Mouse (Mus musculus) embryo, embryonic 10 days (tissue): Measurements from ENCODE around the gene Raly.
"Not testable (repeated sequence)": the region's sequence is repeated elsewhere in the genome, so short reads cannot be mapped to it uniquely, and the experiment has no call there.

ENCODE experiments used
- DNase-seq: peaks from one replicate; pipeline ENCODE4 v3.0.0-alpha.2; 2015; ENCODE audit warnings: low spot score

Raly gene

DNA sequence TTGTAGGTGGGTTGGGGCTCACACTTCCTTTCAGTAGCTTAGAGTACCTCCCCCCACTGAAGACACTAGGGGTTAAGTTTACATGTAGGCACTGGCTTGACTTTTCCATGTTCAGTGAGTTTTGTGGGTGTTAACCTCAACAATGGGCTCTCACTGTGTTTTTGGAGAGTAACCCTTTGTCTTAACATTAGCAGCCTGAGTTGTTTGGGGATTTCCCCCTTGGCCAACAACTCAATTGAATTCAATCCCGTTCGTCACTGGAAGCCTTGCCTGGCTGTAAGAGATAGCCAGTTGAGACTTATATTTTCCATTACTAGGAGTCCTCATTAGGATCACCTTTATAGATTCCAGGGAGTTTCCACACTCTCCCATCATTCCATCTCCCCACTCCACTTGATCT lies 45.6 kb downstream of the Raly start:
- no peak for DNase-seq

DNA sequence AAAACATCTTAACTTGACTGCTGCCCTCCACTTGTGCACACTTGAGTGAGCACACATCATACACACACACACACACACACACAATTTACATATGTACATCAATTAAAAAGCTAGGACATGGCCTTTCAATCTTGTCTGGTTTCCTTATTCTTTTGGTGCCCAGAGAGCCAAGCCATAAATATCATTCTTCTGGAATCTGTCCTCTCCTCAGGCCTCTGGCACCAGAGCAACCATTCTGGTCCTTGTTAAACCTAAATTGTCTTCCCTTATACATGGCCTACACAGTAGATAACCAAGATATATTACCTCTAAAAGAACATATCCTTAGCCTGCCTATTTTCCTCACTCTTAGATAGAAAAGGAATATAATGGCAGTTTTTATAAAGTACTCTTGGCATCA lies 57.2 kb downstream of the Raly start:
- no peak for DNase-seq

DNA sequence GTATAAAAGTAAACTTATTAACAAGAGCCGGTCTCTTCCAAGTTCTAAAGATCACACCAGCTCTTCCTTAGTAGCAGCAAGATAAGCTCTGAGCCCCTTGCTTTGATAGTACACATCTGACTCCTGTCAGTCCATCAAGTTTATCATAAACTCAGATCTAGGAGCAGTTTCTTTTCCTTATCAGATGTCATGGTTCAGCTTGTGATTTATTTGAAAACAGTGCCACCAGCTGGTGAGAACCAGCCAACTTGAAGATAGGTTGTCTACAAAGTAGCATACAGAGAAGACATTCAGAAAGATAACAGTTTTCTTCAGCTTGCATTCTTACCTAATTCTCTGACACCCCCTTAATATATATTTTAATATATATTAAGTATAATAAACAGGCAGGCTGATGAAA lies 64.5 kb downstream of the Raly start:
- DNase-seq, result peak; percentile 66

DNA sequence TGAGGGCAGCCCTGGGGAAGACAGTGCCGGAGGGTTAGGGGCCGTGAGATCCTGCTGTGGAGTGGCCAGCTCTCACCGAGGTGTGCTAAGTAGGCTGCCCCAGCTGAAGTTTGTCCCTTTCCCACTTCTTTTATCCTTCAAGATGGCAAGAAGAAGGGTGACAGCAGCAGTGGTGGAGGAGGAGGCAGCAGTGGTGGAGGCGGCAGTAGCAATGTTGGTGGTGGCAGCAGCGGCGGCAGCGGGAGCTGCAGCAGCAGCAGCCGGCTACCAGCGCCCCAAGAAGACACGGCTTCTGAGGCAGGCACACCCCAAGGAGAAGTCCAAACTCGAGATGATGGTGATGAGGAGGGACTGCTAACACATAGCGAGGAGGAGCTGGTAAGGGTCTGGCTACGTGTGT lies 72.8 kb downstream of the Raly start:
- DNase-seq, result no peak

DNA sequence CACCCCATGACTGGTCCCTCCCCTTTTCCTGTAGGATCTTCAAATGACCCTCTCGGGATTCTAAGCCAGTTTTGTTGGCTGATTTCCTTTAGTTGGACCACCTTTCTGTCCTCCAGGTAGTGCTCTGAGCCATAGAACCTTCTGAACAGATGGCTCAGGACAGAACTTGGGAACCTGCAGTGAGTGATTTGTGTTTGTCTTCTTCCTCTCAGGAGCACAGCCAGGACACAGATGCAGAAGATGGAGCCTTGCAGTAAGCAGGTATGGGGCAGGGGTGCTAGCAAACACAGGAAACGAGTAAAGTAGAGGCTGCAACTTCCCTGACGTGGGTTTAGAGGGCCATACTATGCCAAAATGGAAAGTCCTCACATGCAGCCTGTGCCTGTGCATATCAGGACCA lies 74.8 kb downstream of the Raly start:
- DNase-seq, result no peak

DNA sequence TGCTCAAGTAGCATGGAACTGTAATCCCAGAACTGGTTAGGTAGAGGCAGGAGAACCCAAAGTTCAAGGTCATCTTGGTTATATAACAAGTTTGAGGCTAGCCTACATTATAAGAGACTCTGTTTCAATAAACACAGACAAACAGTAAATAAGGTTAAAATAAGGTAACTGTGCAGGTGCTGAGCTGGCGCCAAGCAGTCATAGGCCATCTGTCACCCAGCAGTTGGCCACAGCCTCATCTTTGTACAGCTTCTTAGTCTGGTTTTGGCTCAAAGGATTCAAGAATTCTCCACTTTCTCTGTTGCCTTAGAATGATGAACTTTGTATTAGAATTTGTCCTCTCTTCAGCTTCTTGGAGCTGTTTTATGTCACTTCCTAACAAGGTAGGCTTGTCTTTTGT lies 77.2 kb downstream of the Raly start:
- DNase-seq, result no peak

DNA sequence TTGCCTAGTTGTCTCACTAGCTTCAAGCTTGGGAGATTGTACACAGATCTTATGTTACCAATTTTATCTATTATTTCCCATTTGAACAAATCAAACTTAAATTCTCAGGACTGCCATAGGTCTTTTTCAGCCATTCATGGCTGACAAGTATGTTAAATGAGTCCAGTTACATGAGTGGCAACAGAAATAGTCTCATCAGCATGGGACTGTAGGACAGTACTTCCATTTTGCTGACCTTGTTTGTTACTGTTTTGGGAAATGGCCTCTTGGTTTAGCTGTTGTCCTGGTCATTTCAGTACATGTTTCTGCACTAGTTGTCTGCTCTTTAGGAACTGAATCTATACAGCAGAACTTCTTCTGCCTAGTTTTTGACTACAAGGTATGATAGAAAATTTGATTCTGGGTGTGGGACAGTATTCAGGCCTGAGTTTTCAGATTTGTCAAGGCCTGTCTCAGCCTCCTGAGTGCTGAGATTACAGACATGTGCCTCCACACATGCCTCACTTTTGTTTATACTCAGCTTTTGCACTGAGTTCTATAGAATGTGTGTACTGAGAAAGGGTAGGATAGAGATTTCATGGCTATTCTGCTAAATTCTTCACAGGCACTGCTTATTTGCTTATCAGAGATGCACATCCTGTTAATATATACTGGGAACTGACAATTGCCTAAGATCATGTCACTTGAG lies 79.2 kb downstream of the Raly start:
- no peak for DNase-seq

DNA sequence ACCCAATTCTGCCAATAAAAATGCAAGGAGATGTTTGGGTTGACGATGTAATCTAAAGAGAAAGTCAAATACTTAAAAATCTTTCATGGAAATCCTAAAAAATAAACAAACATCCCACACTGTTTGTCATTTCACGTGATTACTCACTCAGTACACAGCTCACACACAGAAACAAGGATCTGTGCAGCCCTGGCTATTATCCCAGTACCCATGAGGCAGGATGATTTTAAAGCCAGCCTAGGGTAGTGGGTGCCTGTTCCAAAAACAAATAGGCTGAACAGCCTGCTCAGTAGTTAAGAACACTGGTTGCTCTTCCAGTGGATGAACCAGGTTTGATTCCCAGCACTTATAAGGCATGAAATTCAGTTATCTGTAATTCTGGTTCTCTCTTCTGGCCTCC lies 85.7 kb downstream of the Raly start:
- DNase-seq, result no peak

DNA sequence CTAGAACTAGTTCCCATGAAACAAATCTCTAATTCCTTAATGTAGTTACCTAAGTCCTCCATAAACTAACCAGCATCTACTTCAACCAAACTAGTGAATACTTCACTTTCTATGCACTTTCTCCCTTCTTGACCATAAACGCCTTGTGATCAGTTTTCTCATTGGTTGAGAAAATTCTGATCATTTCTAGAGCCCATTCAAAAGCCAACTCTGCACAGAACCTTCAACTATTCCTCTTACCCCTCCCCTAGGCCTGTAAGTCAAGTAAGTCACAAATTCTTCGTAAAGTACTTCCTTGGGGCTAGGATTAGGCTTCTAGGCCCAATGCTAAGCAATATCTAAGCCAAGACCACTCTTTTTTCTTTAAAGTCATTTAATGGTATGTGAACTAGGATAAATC lies 100.7 kb downstream of the Raly start:
- DNase-seq, result no peak

DNA sequence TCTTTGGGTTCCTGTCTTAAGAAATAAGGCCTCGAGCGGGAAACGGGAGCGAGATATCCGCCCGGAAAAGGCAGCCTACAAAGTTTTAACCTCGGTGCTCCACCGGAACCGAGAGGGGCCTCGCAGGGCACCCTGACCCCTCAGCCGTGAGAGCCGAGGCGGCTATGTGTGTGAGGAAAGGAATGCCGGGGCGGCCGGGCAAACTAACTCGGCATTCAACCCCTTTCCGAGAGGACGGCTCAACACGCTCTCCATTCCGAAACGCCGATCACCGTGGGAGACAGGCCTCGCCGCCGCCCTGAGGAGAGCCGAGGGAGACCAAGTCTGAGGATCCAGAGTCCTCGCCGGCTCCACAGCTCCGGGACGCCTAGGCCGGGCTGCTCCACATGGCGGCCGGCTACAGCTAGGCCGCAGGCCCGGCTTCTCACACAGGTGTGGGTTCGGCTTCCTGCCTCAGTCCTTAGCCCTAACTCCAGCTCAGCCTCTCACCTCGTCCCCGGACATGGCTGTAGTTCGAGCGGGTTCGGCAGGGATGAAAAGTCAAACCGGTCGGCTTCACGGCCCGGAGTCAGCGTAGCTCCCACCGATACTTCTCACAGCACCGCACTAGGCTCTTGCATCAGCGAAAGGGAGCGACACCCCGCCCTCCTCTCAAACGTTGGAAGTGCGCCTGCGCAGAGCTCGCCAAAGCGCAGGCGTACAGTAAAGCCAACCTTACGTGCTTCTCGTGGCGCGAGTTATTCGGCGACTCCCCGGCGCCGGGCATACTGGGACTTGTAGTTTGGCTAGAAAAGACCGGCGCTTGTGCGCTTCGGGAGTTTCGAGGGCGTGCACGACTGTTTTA lies 101.5 kb downstream of the Raly start, which contains the start of gene Eif2s2:
TSS of gene Eif2s2 (minus strand) at position 735 of the 844 bp plus-strand sequence.
- peak; percentile 99 for DNase-seq

DNA sequence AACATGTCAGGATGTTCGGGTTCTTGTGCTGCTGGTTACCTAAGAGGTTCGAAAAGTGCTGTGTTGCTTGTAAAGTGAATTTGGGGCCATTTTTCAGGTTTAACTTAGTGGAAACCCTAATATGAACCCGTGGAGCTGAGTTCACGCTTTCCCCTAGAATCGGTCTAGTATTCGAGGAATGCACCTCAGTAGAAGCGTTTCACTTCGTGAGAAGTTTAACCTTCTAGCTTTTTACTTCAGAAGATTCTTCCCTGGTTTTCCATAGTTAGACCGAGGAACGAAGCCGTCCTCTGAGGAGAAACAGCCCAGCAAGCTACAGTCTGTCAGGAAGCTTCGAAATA lies 102.1 kb downstream of the Raly start:
- no peak for DNase-seq

DNA sequence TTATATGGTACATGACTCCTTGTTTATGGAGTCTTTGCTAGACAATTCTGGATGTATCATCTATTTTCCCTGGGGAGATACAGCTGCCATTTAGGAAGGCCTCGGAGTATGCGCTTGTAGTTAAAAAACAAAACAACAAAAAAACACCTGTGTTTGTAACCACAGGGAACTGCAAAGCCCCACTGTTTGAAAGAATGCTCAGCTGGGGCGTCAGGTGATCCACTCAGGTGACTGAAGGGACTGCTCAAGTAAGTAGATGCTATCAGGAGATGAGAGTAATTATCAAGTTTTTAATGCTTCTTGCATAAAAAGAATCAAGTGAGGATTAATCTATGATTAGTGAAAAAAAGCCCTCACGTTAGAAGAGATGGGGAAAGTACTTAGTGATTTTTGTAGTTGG lies 102.7 kb downstream of the Raly start:
- DNase-seq, result no peak

DNA sequence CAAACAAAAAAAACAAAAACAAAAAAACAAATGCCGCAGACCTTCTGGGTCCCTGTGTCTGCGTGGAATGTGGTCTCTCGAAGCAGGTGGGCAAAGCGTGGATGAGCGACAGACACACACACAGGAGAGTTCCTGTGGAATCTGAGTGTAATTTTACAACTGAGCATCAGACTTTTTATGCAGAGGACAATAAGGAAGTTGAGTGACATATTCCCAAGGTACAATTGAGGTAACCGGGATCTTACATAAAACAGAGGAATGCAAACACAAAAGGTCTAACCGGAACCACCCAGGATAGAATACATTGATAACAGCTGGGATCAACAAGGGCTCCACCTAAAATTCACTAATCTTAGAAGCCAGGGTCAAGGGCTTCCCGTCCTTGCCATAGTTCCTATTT lies 108.1 kb downstream of the Raly start:
- not testable (repeated sequence) for DNase-seq

DNA sequence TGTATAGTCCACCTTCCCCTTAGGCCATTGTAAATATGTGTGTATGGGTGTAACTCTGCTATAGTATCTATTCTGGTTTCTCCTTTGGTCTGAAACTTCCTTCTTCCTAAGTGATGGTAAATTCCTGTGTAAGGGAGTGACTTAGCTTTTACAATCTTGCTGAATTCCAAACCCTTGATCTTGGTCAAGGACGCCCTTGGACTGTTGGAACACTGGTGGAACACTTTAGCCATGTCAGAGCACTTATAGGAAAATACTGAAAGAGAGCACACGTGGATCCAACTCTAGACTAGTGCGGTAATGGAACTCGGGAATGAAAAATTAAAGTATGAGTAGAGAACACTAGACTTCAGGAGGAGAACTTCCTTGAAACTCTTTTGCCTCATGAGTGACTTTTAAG lies 108.5 kb downstream of the Raly start:
- not testable (repeated sequence) for DNase-seq

DNA sequence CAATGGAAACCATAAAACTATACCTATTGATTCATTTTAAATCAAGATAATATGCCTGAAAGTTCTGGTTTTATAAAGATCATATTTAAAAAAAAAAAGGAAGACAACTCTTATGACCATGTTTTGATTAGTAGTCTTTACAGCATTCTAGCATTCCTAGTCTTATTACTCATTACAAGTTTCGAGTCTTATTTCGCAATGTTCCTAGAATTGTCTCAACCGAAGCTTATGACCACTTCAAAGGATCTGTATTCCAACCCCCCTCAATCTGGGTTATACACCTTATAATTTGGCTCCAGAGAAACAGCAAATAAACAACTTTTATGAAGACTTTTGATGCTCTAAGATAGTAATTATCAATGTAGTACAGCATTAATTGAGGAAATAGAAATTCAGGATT lies 111.2 kb downstream of the Raly start:
- no peak for DNase-seq

DNA sequence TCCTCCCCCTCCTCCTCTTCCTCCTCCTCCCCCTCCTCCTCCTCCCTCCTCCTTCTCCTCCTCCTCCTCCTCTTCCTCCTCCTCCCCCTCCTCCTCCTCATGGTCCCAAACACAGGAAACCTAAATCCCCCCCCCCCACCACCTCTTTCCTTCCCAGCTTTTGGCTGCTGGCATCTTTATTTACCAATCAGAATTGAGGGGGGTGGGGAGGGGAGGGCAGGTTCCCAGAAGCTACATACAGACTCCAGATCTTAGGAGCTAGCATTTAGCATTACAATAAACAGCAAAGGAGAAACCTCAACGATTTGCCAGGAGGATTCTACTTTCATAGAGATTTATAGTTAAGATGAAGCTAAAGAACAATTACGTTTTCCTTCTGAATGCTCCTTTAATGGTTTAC lies 114.9 kb downstream of the Raly start:
- no peak for DNase-seq

DNA sequence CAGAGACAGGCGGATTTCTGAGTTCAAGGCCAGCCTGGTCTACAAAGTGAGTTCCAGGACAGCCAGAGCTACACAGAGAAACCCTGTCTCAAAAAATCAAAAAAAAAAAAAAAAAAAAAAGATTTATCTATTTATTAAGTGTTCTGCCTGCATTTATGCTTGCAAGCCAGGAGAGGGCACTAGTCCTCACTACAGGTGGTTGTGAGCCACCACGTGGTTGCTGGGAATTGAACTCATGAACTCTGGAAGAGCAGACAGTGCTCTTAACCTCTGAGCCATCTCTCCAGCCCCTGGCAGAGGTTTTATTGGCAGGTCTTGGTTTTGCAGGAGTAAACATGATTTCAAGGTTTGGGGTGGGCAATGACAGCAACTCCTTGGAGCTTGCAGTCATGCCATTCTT lies 117.3 kb downstream of the Raly start:
- DNase-seq, result not testable (repeated sequence)

DNA sequence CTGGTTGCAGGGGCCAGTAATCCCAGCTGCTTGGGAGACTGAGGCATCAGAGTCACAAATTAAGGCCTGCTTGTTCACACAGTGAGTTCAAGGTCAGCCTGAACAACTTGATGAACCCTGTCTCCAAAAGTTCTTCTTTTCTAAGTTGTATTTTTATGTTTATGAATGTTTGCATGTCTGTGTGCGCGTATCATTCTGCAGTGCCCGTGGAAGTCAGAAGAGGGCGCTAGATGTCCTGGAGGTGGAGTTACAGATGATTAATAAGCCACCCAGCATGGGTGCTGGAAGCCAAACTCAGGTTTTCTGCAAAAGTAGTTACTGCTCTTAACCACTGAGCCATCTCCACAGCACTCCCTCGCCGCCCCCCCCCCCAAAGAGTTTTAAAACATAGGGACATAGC lies 118.9 kb downstream of the Raly start:
- no peak for DNase-seq

DNA sequence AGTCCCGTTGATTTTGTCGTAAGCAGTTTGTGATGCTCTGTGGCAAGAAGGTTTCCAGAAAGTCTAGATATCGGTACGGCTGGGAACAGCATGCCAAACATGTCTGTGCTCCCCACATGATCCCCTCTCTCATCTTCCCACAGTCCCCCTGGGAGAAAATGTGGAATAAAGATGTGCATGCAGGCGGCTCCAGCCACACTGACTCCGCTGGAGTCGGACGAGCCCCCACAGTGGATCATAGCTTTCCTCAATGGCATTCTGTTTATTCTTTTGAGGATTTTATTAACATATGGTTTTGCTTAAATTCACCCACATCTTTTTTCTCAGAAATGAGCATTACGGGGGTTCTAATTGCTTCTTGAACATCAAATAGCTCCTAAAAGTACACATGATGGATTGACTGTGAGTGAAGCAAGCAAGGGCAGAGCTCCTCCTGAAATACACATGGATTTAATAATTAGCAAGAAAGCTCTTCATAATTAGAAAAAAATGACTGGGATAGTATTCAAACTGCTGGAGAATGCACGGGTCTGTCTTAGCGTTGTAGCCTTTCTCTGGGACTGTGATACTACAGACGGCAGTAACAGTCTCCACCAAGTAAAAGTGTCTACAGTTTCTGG lies 125.1 kb downstream of the Raly start:
- DNase-seq, result no peak

DNA sequence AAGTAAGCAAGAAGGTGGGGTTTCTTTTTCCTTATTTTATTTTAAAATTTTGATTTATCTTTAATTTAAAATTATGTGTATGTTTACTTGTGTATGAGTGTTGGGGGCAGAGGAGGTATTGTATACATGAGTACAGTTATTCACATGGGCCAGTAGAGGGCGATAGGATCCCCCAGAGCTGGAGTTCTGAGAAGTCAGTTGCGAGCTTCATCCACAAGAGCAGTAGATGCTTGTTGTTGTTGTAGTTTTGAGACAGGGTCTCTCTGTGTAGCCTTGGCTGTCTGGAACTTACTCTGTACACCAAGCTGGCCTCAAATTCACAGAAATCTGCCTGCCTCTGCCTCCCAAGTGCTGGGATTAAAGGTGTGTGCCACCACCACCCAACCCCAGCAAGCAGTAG lies 125.7 kb downstream of the Raly start:
- peak; percentile 74 for DNase-seq
